Mouse (Mus musculus) cerebellum, adult 2 months (tissue): ENCODE data around the gene Ybey. TPM values are rescaled to one million over a fixed set of nuclear protein-coding genes. Genes with fewer than 3 reads are reported as not detected.
A peak's percentile ranks its signal among the peaks of the same experiment; 100 is the strongest.

Experiments used
- DNase-seq, 2 experiments: peaks; one replicate each; pipeline ENCODE4 v3.0.0; 2021
- H3K27ac ChIP-seq: fragments of 200-500 bp; 2 replicates; pipeline ENCODE4 v1.5.1; 2012; ENCODE audit warnings: low read length, control low read depth, inconsistent platforms; ENCODE audit not compliant: insufficient read depth
- H3K27me3 ChIP-seq: fragments of 200-500 bp; 2 replicates; pipeline ENCODE4 v1.6.1; 2012; ENCODE audit warnings: inconsistent platforms, mild to moderate bottlenecking, low read length, moderate library complexity; ENCODE audit not compliant: control insufficient read depth, insufficient read depth
- H3K4me1 ChIP-seq: fragments of 200-500 bp; 2 replicates; pipeline ENCODE4 v1.6.1; 2011; ENCODE audit warnings: low read length; ENCODE audit not compliant: control insufficient read depth, insufficient read depth
- H3K4me3 ChIP-seq: fragments of 200-500 bp; replicated peaks from 2 replicates; pipeline ENCODE3; 2011; ENCODE audit warnings: mild to moderate bottlenecking, low read depth, low read length, control low read depth; ENCODE audit not compliant: insufficient read depth
- CTCF ChIP-seq: fragments of 200-500 bp; IDR thresholded peaks from 2 replicates; pipeline ENCODE4 v1.5.1; 2011; ENCODE audit warnings: low read depth, mild to moderate bottlenecking, control low read depth, low read length, moderate library complexity, borderline replicate concordance; ENCODE audit not compliant: insufficient read depth
- POLR2A ChIP-seq: fragments of 200-500 bp; IDR thresholded peaks from 2 replicates; pipeline ENCODE4 v1.6.1; 2011; ENCODE audit warnings: low read length, control low read depth, borderline replicate concordance; ENCODE audit not compliant: insufficient read depth
- WGBS: fragments of 180-500 bp; shearing (Covaris S2); methylation state at CpG from one replicate; pipeline ENCODE4 v1.1.7; 2018; 5-methylcytosine and 5-hydroxymethylcytosine counted together
- polyA plus RNA-seq: library from polyadenylated mRNA; depleted of rRNA; stranded (reverse); fragments of >200 nt; gene quantifications from 2 replicates; pipeline ENCODE4 v1.2.3, GENCODE M21; 2012; rRNA removed

The Ybey gene
- 3.7 and 4.2 TPM in 2 replicates for polyA plus RNA-seq

GRCm38 (mm10) chr10:76468203-76469162 lies at the start of gene Ybey, which contains the start of gene Mcm3ap:
TSS of gene Ybey (minus strand) at chr10:76469114.
TSS of gene Mcm3ap (plus strand) at chr10:76468927.
- TF ChIP-seq POLR2A (peak; percentile 72; the same call in 1 of the 2 replicates), CTCF (peak; percentile 33; the same call in 1 of the 2 replicates)
- peaks cover 5% of the 10 kb centered on the region; the same call in 1 of the 2 replicates for H3K4me1 ChIP-seq
- WGBS: 1% methylated on average over 55 of the region's 55 CpGs

GRCm38 (mm10) chr10:76512965-76513583 lies 44.2 kb upstream of the Ybey start:
- DNase-seq: peak; percentile 24 to 53
- Histone ChIP-seq H3K27me3 (no peaks in the 10 kb centered on the region), H3K27ac (no peak overlapping the region), H3K4me3 (no peak overlapping the region), H3K4me1 (no peaks in the 10 kb centered on the region)
- TF ChIP-seq POLR2A (no peak), CTCF (peak; percentile 56)
- 41% methylated on average over 5 of the region's 5 CpGs for WGBS

More at GRCm38 (mm10) chr10:76468203-76469162, at the start of gene Ybey, which contains the start of gene Mcm3ap:
- peak; percentile 89 to 93 for DNase-seq
- peak within 1 kb of the TSS; percentile 84 for H3K4me3 ChIP-seq
- H3K27ac ChIP-seq: peak within 1 kb of the TSS; percentile 55; the same call in 1 of the 2 replicates
- no peaks in the 10 kb centered on the region for H3K27me3 ChIP-seq

GRCm38 (mm10) chr10:76505865-76506264 lies 37.0 kb upstream of the Ybey start:
- WGBS: 92% methylated on average over 7 of the region's 7 CpGs
- Histone ChIP-seq H3K4me1 (no peaks in the 10 kb centered on the region), H3K4me3 (no peak overlapping the region), H3K27me3 (no peaks in the 10 kb centered on the region), H3K27ac (no peak overlapping the region)
- DNase-seq: no peak
- TF ChIP-seq CTCF (no peak), POLR2A (no peak)

GRCm38 (mm10) chr10:76504271-76504943 lies 35.5 kb upstream of the Ybey start:
- H3K4me1 ChIP-seq: no peaks in the 10 kb centered on the region
- H3K27ac ChIP-seq: no peak overlapping the region
- H3K4me3 ChIP-seq: no peak overlapping the region
- no peak for TF ChIP-seq CTCF
- TF ChIP-seq POLR2A: no peak
- no peak for DNase-seq
- H3K27me3 ChIP-seq: no peaks in the 10 kb centered on the region
- WGBS: 90% methylated on average over 11 of the region's 11 CpGs

GRCm38 (mm10) chr10:76497522-76497921 lies 28.6 kb upstream of the Ybey start:
- no peaks in the 10 kb centered on the region for H3K4me1 ChIP-seq
- no peak for DNase-seq
- WGBS: 93% methylated on average over 4 of the region's 4 CpGs
- H3K4me3 ChIP-seq: no peak overlapping the region
- TF ChIP-seq POLR2A (no peak), CTCF (no peak)
- H3K27me3 ChIP-seq: no peaks in the 10 kb centered on the region
- H3K27ac ChIP-seq: no peak overlapping the region

GRCm38 (mm10) chr10:76496366-76496765 lies 27.5 kb upstream of the Ybey start:
- H3K4me3 ChIP-seq: no peak overlapping the region
- DNase-seq: no peak
- H3K27ac ChIP-seq: no peak overlapping the region
- 91% methylated on average over 7 of the region's 7 CpGs for WGBS
- H3K4me1 ChIP-seq: no peaks in the 10 kb centered on the region
- TF ChIP-seq CTCF (no peak), POLR2A (no peak)
- H3K27me3 ChIP-seq: no peaks in the 10 kb centered on the region

GRCm38 (mm10) chr10:76495501-76495900 lies 26.6 kb upstream of the Ybey start:
- DNase-seq: no peak
- Histone ChIP-seq H3K27ac (no peak overlapping the region), H3K4me3 (no peak overlapping the region), H3K4me1 (no peaks in the 10 kb centered on the region), H3K27me3 (no peaks in the 10 kb centered on the region)
- TF ChIP-seq CTCF: no peak
- no peak for TF ChIP-seq POLR2A
- 93% methylated on average over 6 of the region's 6 CpGs for WGBS
